Comparison of ENCODE assay signal across 11 mouse cellular contexts in genomic region chr12:85135513-85136470, GRCm38 (mm10). TPM values are rescaled to one million over a fixed set of nuclear protein-coding genes. Genes with fewer than 3 reads are reported as not detected.
A peak's percentile ranks its signal among the peaks of the same experiment; 100 is the strongest.
DNase-seq lines count a peak whose midpoint lies in the region; ATAC-seq lines count a peak whose summit lies in the region.
"Had no signal": no experiment of that assay in that cellular context is flagged by ENCODE, and none has a peak within 500 bp of the region (broad histone marks: within the 10 kb centered on the region; RNA-seq: fewer than 3 reads in every experiment).

No protein-coding gene starts in this region.

- H3K4me3 ChIP-seq in heart, embryonic 15.5 days, result no peak overlapping the region
- no peak overlapping the region for H3K4me3 ChIP-seq in heart, embryonic 12.5 days
- H3K4me3 ChIP-seq in midbrain, embryonic 13.5 days (replicated peaks), result no peak overlapping the region
- no peak overlapping the region for H3K4me3 ChIP-seq in midbrain, embryonic 11.5 days (ENCODE audit: low read depth, low read length)
- no peak overlapping the region for H3K4me3 ChIP-seq in stomach, embryonic 16.5 days (replicated peaks; ENCODE audit: low read length)
- H3K4me3 ChIP-seq: midbrain, embryonic 15.5 days had no signal

- H3K4me1 ChIP-seq in heart, embryonic 15.5 days (replicated peaks), result peaks cover 17% of the 10 kb centered on the region
- H3K4me1 ChIP-seq in heart, embryonic 12.5 days (replicated peaks), result peaks cover 10% of the 10 kb centered on the region
- no peaks in the 10 kb centered on the region for H3K4me1 ChIP-seq in midbrain, embryonic 13.5 days (replicated peaks)
- H3K4me1 ChIP-seq in midbrain, embryonic 11.5 days (ENCODE audit: control insufficient read depth, insufficient read depth, low read length), result no peaks in the 10 kb centered on the region
- H3K4me1 ChIP-seq in stomach, embryonic 16.5 days (ENCODE audit: control insufficient read depth, insufficient read depth, low read length), result 0 out of 2 replicates have a peak, but pooled peaks cover 6% of the 10 kb centered on the region
- H3K4me1 ChIP-seq: midbrain, embryonic 15.5 days had no signal

- H3K9me3 ChIP-seq in heart, embryonic 15.5 days (replicated peaks), result no peaks in the 10 kb centered on the region
- no peaks in the 10 kb centered on the region for H3K9me3 ChIP-seq in heart, embryonic 12.5 days (replicated peaks)
- H3K9me3 ChIP-seq in midbrain, embryonic 13.5 days, result no peaks in the 10 kb centered on the region
- H3K9me3 ChIP-seq in midbrain, embryonic 11.5 days (ENCODE audit: control insufficient read depth, low read length), result no peaks in the 10 kb centered on the region
- no peaks in the 10 kb centered on the region for H3K9me3 ChIP-seq in stomach, embryonic 16.5 days (replicated peaks; ENCODE audit: control insufficient read depth, low read length)
- H3K9me3 ChIP-seq: midbrain, embryonic 15.5 days had no signal

- no peak overlapping the region for H3K4me2 ChIP-seq in heart, embryonic 15.5 days
- H3K4me2 ChIP-seq in heart, embryonic 12.5 days, result no peak overlapping the region
- no peak overlapping the region for H3K4me2 ChIP-seq in midbrain, embryonic 13.5 days (replicated peaks)
- no peak overlapping the region for H3K4me2 ChIP-seq in midbrain, embryonic 11.5 days
- H3K4me2 ChIP-seq in stomach, embryonic 16.5 days (ENCODE audit: low read depth, low read length), result no peak overlapping the region
- H3K4me2 ChIP-seq: midbrain, embryonic 15.5 days had no signal

- H3K27ac ChIP-seq in heart, embryonic 15.5 days, result peak overlapping the region; percentile 22; the same call in 1 of the 2 replicates
- H3K27ac ChIP-seq in heart, embryonic 12.5 days (ENCODE audit: poor library complexity, severe bottlenecking), result no peak overlapping the region
- H3K27ac ChIP-seq in midbrain, embryonic 13.5 days, result no peak overlapping the region
- no peak overlapping the region for H3K27ac ChIP-seq in midbrain, embryonic 11.5 days (ENCODE audit: low read depth, low read length)
- H3K27ac ChIP-seq in stomach, embryonic 16.5 days (ENCODE audit: low read length), result no peak overlapping the region; the same call in 1 of the 2 replicates
- H3K27ac ChIP-seq: midbrain, embryonic 15.5 days had no signal

- 65% methylated on average over 19 of the region's 19 CpGs for WGBS in heart, embryonic 15.5 days
- WGBS in heart, embryonic 12.5 days, result 73% methylated on average over 19 of the region's 19 CpGs
- 85% methylated on average over 19 of the region's 19 CpGs for WGBS in midbrain, embryonic 13.5 days
- 84% methylated on average over 19 of the region's 19 CpGs for WGBS in midbrain, embryonic 11.5 days
- 73% methylated on average over 19 of the region's 19 CpGs for WGBS in stomach, embryonic 16.5 days

- H3K36me3 ChIP-seq in heart, embryonic 15.5 days, result peaks cover 44% of the 10 kb centered on the region
- peaks cover 44% of the 10 kb centered on the region for H3K36me3 ChIP-seq in heart, embryonic 12.5 days
- H3K36me3 ChIP-seq in midbrain, embryonic 13.5 days, result peaks cover 53% of the 10 kb centered on the region
- H3K36me3 ChIP-seq in midbrain, embryonic 11.5 days (ENCODE audit: control insufficient read depth, insufficient read depth, low read length), result peaks cover 14% of the 10 kb centered on the region
- H3K36me3 ChIP-seq in stomach, embryonic 16.5 days (ENCODE audit: control insufficient read depth, insufficient read depth, low read length), result peaks cover 12% of the 10 kb centered on the region

- DNase-seq in cerebellum, adult 9-10 months, result peak; percentile 34
- no peak for DNase-seq in cerebellum, postnatal 14 days
- no peak for DNase-seq in midbrain, embryonic 11.5 days (ENCODE audit: low spot score, missing footprints)
- DNase-seq in urinary bladder, postnatal 14 days (ENCODE audit: low spot score), result no peak
- DNase-seq: B cell, adult 2 months; kidney, adult 8-10 months had no signal

- no peak overlapping the region for H3K9ac ChIP-seq in heart, embryonic 15.5 days
- H3K9ac ChIP-seq in heart, embryonic 12.5 days, result no peak overlapping the region; the same call in 1 of the 2 replicates
- no peak overlapping the region for H3K9ac ChIP-seq in midbrain, embryonic 13.5 days (replicated peaks)
- no peak overlapping the region for H3K9ac ChIP-seq in midbrain, embryonic 11.5 days (ENCODE audit: low read length)
- no peak overlapping the region for H3K9ac ChIP-seq in stomach, embryonic 16.5 days (ENCODE audit: low read length)
- H3K9ac ChIP-seq: midbrain, embryonic 15.5 days had no signal

- H3K27me3 ChIP-seq in heart, embryonic 15.5 days, result peaks cover 13% of the 10 kb centered on the region
- peaks cover 24% of the 10 kb centered on the region; the same call in 1 of the 2 replicates for H3K27me3 ChIP-seq in heart, embryonic 12.5 days (replicated peaks)
- no peaks in the 10 kb centered on the region for H3K27me3 ChIP-seq in midbrain, embryonic 13.5 days
- no peaks in the 10 kb centered on the region for H3K27me3 ChIP-seq in midbrain, embryonic 11.5 days (ENCODE audit: control insufficient read depth, insufficient read depth, low read length)
- H3K27me3 ChIP-seq in stomach, embryonic 16.5 days (ENCODE audit: control insufficient read depth, insufficient read depth, low read length), result no peaks in the 10 kb centered on the region; the same call in 1 of the 2 replicates
- H3K27me3 ChIP-seq: midbrain, embryonic 15.5 days had no signal

- ATAC-seq in heart, embryonic 15.5 days (replicated peaks; ENCODE audit: insufficient number of reproducible peaks, insufficient read depth, low FRiP score, low read depth), result peak; percentile 38; the same call in 1 of the 2 replicates
- ATAC-seq in heart, embryonic 12.5 days (ENCODE audit: insufficient number of reproducible peaks, low FRiP score), result no peak; the same call in 1 of the 2 replicates
- 0 out of 2 replicates have a peak, but pooled peaks have one; percentile 16 for ATAC-seq in midbrain, embryonic 13.5 days
- ATAC-seq in midbrain, embryonic 11.5 days (ENCODE audit: low FRiP score), result no peak; the same call in 1 of the 2 replicates
- peak; percentile 33 for ATAC-seq in stomach, embryonic 16.5 days (ENCODE audit: insufficient read depth, low FRiP score)
- ATAC-seq: midbrain, embryonic 15.5 days had no signal

RNA-seq across cellular contexts. Expression of gene Rps6kl1, which starts 15.3 kb away (rescaled TPM):
- polyA plus RNA-seq in heart, embryonic 15.5 days (2015; fragmentation: Nextera tagmentation; extraction: Ambion mirVana), result 0.87 and 1.9 TPM in 2 replicates
- 1.2 and 1.6 TPM in 2 replicates for polyA plus RNA-seq in heart, embryonic 12.5 days (2016; fragmentation: Nextera tagmentation; extraction: Ambion mirVana)
- 15.6 and 16.6 TPM in 2 replicates for polyA plus RNA-seq in midbrain, embryonic 13.5 days (2015; fragmentation: Nextera tagmentation; extraction: Ambion mirVana)
- polyA plus RNA-seq in midbrain, embryonic 11.5 days (2014; fragmentation: Nextera tagmentation; extraction: Ambion mirVana), result 1.9 and 2.1 TPM in 2 replicates
- 1.3 and 1.8 TPM in 2 replicates for polyA plus RNA-seq in stomach, embryonic 16.5 days (2015; fragmentation: Nextera tagmentation; extraction: Ambion mirVana)

RNA-seq across cellular contexts. Expression of gene Dlst, which starts 25.2 kb away (rescaled TPM):
- 199 and 204 TPM in 2 replicates for polyA plus RNA-seq in heart, embryonic 15.5 days (2015; fragmentation: Nextera tagmentation; extraction: Ambion mirVana)
- 197 and 203 TPM in 2 replicates for polyA plus RNA-seq in heart, embryonic 12.5 days (2016; fragmentation: Nextera tagmentation; extraction: Ambion mirVana)
- 98.6 and 104 TPM in 2 replicates for polyA plus RNA-seq in midbrain, embryonic 13.5 days (2015; fragmentation: Nextera tagmentation; extraction: Ambion mirVana)
- 93.9 and 97.0 TPM in 2 replicates for polyA plus RNA-seq in midbrain, embryonic 11.5 days (2014; fragmentation: Nextera tagmentation; extraction: Ambion mirVana)
- 113 TPM in 2 replicates for polyA plus RNA-seq in stomach, embryonic 16.5 days (2015; fragmentation: Nextera tagmentation; extraction: Ambion mirVana)

RNA-seq across cellular contexts. Expression of gene Prox2, which starts 25.2 kb away (rescaled TPM):
- polyA plus RNA-seq in heart, embryonic 15.5 days (2015; fragmentation: Nextera tagmentation; extraction: Ambion mirVana), result 2.5 TPM in 2 replicates
- polyA plus RNA-seq in heart, embryonic 12.5 days (2016; fragmentation: Nextera tagmentation; extraction: Ambion mirVana), result 1.1 and 2.8 TPM in 2 replicates
- polyA plus RNA-seq in midbrain, embryonic 13.5 days (2015; fragmentation: Nextera tagmentation; extraction: Ambion mirVana), result 1.8 and 2.8 TPM in 2 replicates
- 2.6 and 3.6 TPM in 2 replicates for polyA plus RNA-seq in midbrain, embryonic 11.5 days (2014; fragmentation: Nextera tagmentation; extraction: Ambion mirVana)
- polyA plus RNA-seq in stomach, embryonic 16.5 days (2015; fragmentation: Nextera tagmentation; extraction: Ambion mirVana), result 2.9 and 3.0 TPM in 2 replicates

RNA-seq across cellular contexts. Expression of gene Pgf, which starts 41.8 kb away (rescaled TPM):
- polyA plus RNA-seq in heart, embryonic 15.5 days (2015; fragmentation: Nextera tagmentation; extraction: Ambion mirVana), result 8.9 and 9.5 TPM in 2 replicates
- polyA plus RNA-seq in heart, embryonic 12.5 days (2016; fragmentation: Nextera tagmentation; extraction: Ambion mirVana), result 8.3 TPM in 2 replicates
- 5.7 and 6.3 TPM in 2 replicates for polyA plus RNA-seq in midbrain, embryonic 13.5 days (2015; fragmentation: Nextera tagmentation; extraction: Ambion mirVana)
- polyA plus RNA-seq in midbrain, embryonic 11.5 days (2014; fragmentation: Nextera tagmentation; extraction: Ambion mirVana), result 2.5 and 2.9 TPM in 2 replicates
- 14.9 and 16.3 TPM in 2 replicates for polyA plus RNA-seq in stomach, embryonic 16.5 days (2015; fragmentation: Nextera tagmentation; extraction: Ambion mirVana)

Comparison
In these comparisons a context has a peak if more than half of its experiments do, and no peak if none do; other contexts are left out.
1. ATAC-seq: peak in heart, embryonic 15.5 days (single experiment), midbrain, embryonic 13.5 days (single experiment) and stomach, embryonic 16.5 days (single experiment); none in heart, embryonic 12.5 days (single experiment) and midbrain, embryonic 11.5 days (single experiment).